Mouse (Mus musculus) cortical plate, adult 2 months (tissue): ENCODE measurements at regions not wholly inside any gene's neighbourhood (a gene's known extent, or its start where the extent isn't known, plus 50 kb on each side); places are given as distances from the start of the nearest gene placed in this dataset.

ENCODE experiments used
- H3K27ac ChIP-seq: fragments of 200-500 bp; 2 replicates; pipeline ENCODE4 v1.5.1; 2012; ENCODE audit warnings: low read length, control low read depth, inconsistent platforms; ENCODE audit not compliant: insufficient read depth
- H3K4me1 ChIP-seq: fragments of 200-500 bp; 2 replicates; pipeline ENCODE4 v1.6.1; 2011; ENCODE audit warnings: low read length; ENCODE audit not compliant: control insufficient read depth, insufficient read depth
- H3K4me3 ChIP-seq: fragments of 200-500 bp; 2 replicates; pipeline ENCODE4 v1.5.1; 2011; ENCODE audit warnings: mild to moderate bottlenecking, low read length, control low read depth; ENCODE audit not compliant: insufficient read depth
- CTCF ChIP-seq: fragments of 200-500 bp; IDR thresholded peaks from 2 replicates; pipeline ENCODE4 v1.5.1; 2011; ENCODE audit warnings: mild to moderate bottlenecking, control low read depth, low read length; ENCODE audit not compliant: insufficient read depth; ENCODE audit errors: extremely low read depth
- POLR2A ChIP-seq: fragments of 200-500 bp; IDR thresholded peaks from 2 replicates; pipeline ENCODE4 v1.6.1; 2011; ENCODE audit warnings: mild to moderate bottlenecking, low read length, control low read depth; ENCODE audit not compliant: insufficient read depth; ENCODE audit errors: extremely low read depth

DNA sequence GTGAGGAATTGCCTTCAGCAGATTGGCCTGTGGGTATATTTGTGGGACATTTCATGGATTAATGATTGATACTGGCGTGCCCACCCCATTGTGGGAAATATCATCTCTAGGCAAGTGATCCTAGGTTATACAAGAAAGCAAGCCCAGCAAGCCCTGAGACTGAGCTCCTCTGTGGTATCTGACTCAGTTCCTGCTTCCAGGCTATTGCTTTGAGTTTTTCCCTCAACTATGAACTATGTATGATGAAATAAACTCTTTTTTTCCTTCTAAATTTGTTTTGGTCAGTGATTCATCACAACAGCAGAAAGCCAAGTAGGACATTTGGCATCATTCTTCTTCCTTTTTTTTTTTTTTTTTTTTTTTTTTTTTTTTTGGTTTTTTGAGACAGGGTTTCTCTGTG lies 119.8 kb downstream of the Tbr1 start:
- H3K4me1 ChIP-seq = no peaks in the 10 kb centered on the region
- no peak for TF ChIP-seq POLR2A
- TF ChIP-seq CTCF = no peak
- no peak overlapping the region for H3K4me3 ChIP-seq
- H3K27ac ChIP-seq = no peak overlapping the region

DNA sequence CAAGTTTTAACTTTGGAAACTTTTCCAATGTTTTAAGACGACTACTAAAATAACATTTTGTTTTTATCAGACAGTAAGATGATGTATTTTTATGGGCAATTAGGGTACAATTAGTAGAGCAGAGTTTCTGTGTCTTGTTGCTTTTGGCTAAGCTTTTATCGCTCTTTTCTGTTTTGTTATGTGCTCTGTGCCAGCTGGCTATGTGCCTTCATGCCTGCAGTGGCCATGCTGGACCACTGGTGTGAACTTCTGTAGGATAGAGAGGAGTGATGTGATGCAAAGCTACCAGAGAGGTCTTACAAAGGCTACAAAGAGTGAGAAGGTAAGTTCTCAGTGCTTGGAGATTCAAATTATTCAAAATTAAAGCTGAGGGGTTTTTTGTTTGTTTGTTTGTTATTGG lies 108.0 kb upstream of the Slc4a10 start:
- Histone ChIP-seq H3K27ac (no peak overlapping the region), H3K4me1 (no peaks in the 10 kb centered on the region), H3K4me3 (no peak overlapping the region)
- no peak for TF ChIP-seq CTCF
- no peak for TF ChIP-seq POLR2A

GRCm38 (mm10) chr2:61965916-61966315 lies 80.3 kb upstream of the Slc4a10 start:
- Histone ChIP-seq H3K4me1 (no peaks in the 10 kb centered on the region), H3K27ac (no peak overlapping the region), H3K4me3 (no peak overlapping the region)
- no peak for TF ChIP-seq POLR2A
- no peak for TF ChIP-seq CTCF

- no peak for TF ChIP-seq POLR2A
- TF ChIP-seq CTCF = no peak
- Histone ChIP-seq H3K4me1 (no peaks in the 10 kb centered on the region), H3K4me3 (no peak overlapping the region), H3K27ac (no peak overlapping the region)
These were observed 78.5 kb upstream of the Slc4a10 start for GRCm38 (mm10) chr2:61967724-61968123.

- TF ChIP-seq CTCF (no peak), POLR2A (no peak)
These were observed 76.2 kb upstream of the Slc4a10 start for GRCm38 (mm10) chr2:61970029-61970428.

GRCm38 (mm10) chr2:61984771-61985170 lies 61.5 kb upstream of the Slc4a10 start:
- H3K27ac ChIP-seq = no peak overlapping the region
- H3K4me3 ChIP-seq = no peak overlapping the region
- no peak for TF ChIP-seq POLR2A
- no peak for TF ChIP-seq CTCF
- H3K4me1 ChIP-seq = no peaks in the 10 kb centered on the region

More at GRCm38 (mm10) chr2:61970029-61970428, 76.2 kb upstream of the Slc4a10 start:
- Histone ChIP-seq H3K4me3 (no peak overlapping the region), H3K4me1 (no peaks in the 10 kb centered on the region), H3K27ac (no peak overlapping the region)

DNA sequence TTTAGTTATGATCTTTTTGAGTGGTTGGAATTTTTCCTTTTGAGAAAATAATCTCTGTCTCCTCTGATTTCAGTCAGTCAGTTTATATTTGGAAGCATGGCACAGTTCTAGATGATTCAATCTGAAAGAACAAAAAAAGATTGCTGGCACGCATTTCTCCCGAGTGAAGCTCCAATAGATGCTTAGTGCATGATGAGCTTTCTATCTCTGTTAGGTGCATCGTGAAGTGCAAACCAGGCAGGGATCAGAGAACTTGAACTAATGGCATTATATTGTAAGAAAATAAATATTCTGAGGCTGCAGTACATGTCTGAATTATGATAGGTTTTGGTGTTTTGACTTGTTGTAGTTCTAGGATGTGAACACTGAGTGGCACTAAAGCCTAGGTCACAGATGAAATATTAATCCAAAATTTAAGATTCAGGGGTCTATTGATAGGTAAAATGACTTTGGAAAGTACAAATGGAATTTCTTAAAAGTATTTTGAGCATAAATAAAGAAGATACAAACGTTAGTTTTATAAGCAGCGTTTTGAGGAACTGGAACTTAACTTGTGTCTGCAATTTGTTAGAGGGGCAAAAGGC lies 59.2 kb upstream of the Slc4a10 start:
- H3K4me3 ChIP-seq = 0 out of 2 replicates have a peak overlapping the region, but pooled peaks have one; percentile 23

More for the DNA sequence above, 59.2 kb upstream of the Slc4a10 start:
- Histone ChIP-seq H3K4me1 (no peaks in the 10 kb centered on the region), H3K27ac (peak overlapping the region; percentile 65; the same call in 1 of the 2 replicates)
- TF ChIP-seq CTCF (peak; percentile 15; the same call in 1 of the 2 replicates), POLR2A (no peak)
